Mouse (Mus musculus) ovary, adult 18-20 months (tissue): ENCODE measurements around the gene Edrf1.
"Not testable (repeated sequence)": the region's sequence is repeated elsewhere in the genome, so short reads cannot be mapped to it uniquely, and the experiment has no call there.

ENCODE experiments used
- DNase-seq: peaks from one replicate; pipeline ENCODE4 v3.0.0; 2022; ENCODE audit warnings: low spot score, mixed read lengths

Gene Edrf1

GRCm38 (mm10) chr7:133645716-133646115 is 8.4 kb downstream of the Edrf1 start:
- DNase-seq, result no peak

- DNase-seq, result no peak
Measured at GRCm38 (mm10) chr7:133662467-133662866, 25.1 kb downstream of the Edrf1 start.

GRCm38 (mm10) chr7:133669071-133669470 is 31.7 kb downstream of the Edrf1 start:
- DNase-seq, result no peak

GRCm38 (mm10) chr7:133669946-133670345 is 32.6 kb downstream of the Edrf1 start:
- no peak for DNase-seq

- DNase-seq, result no peak
Measured at GRCm38 (mm10) chr7:133670846-133671245, 33.5 kb downstream of the Edrf1 start.

GRCm38 (mm10) chr7:133676002-133676401 is 38.7 kb downstream of the Edrf1 start:
- DNase-seq, result no peak

- no peak for DNase-seq
Measured at GRCm38 (mm10) chr7:133678716-133679115, 41.4 kb downstream of the Edrf1 start.

GRCm38 (mm10) chr7:133679439-133679838 is 42.1 kb downstream of the Edrf1 start:
- DNase-seq, result no peak

- no peak for DNase-seq
Measured at GRCm38 (mm10) chr7:133679961-133680360, 42.6 kb downstream of the Edrf1 start, which contains the start of gene Mmp21. Gene Mmp21 (minus strand): TSS chr7:133680061.

- no peak for DNase-seq
Measured at GRCm38 (mm10) chr7:133683626-133684025, 46.3 kb downstream of the Edrf1 start.

GRCm38 (mm10) chr7:133684110-133684509 is 46.8 kb downstream of the Edrf1 start:
- no peak for DNase-seq

GRCm38 (mm10) chr7:133684701-133685100 is 47.4 kb downstream of the Edrf1 start:
- DNase-seq, result no peak

GRCm38 (mm10) chr7:133685644-133686043 is 48.3 kb downstream of the Edrf1 start:
- DNase-seq, result not testable (repeated sequence)

- DNase-seq, result no peak
Measured at GRCm38 (mm10) chr7:133698021-133698709, 60.8 kb downstream of the Edrf1 start.

GRCm38 (mm10) chr7:133699885-133700284 is 62.5 kb downstream of the Edrf1 start:
- no peak for DNase-seq

GRCm38 (mm10) chr7:133701366-133701765 is 64.0 kb downstream of the Edrf1 start:
- no peak for DNase-seq

GRCm38 (mm10) chr7:133702333-133702732 is 65.0 kb downstream of the Edrf1 start:
- DNase-seq, result no peak

- DNase-seq, result no peak
Measured at GRCm38 (mm10) chr7:133703906-133704305, 66.6 kb downstream of the Edrf1 start.

GRCm38 (mm10) chr7:133707301-133707700 is 70.0 kb downstream of the Edrf1 start:
- no peak for DNase-seq

GRCm38 (mm10) chr7:133715387-133715786 is 78.0 kb downstream of the Edrf1 start:
- no peak for DNase-seq

GRCm38 (mm10) chr7:133718580-133718979 is 81.2 kb downstream of the Edrf1 start:
- DNase-seq, result no peak

GRCm38 (mm10) chr7:133720616-133721015 is 83.3 kb downstream of the Edrf1 start:
- DNase-seq, result no peak
